Mouse (Mus musculus) limb, embryonic 12.5 days (tissue): ENCODE data around the gene Tomt. TPM values are rescaled to one million over a fixed set of nuclear protein-coding genes. Genes with fewer than 3 reads are reported as not detected.

Experiments
- ATAC-seq: fragments of 200-750 bp; cut with Nextera tagmentation; 2 replicates; pipeline ENCODE4 v1.8.0; 2017; ENCODE audit warnings: low read depth, moderate TSS enrichment; ENCODE audit not compliant: insufficient number of reproducible peaks, insufficient read depth, low FRiP score, low TSS enrichment
- H3K27ac ChIP-seq: fragments of 300-500 bp; sonication (generic); 2 replicates; pipeline ENCODE4 v1.5.1; 2016; ENCODE audit warnings: mild to moderate bottlenecking, moderate library complexity
- H3K27me3 ChIP-seq: fragments of 300-500 bp; sonication (generic); 2 replicates; pipeline ENCODE4 v1.6.1; 2016; ENCODE audit warnings: mild to moderate bottlenecking, moderate library complexity
- H3K36me3 ChIP-seq: fragments of 300-500 bp; sonication (generic); 2 replicates; pipeline ENCODE4 v1.6.1; 2016; ENCODE audit warnings: mild to moderate bottlenecking, moderate library complexity
- H3K4me1 ChIP-seq: fragments of 300-500 bp; sonication (generic); replicated peaks from 2 replicates; pipeline ENCODE4 v1.6.1; 2016
- H3K4me2 ChIP-seq: fragments of 300-500 bp; sonication (generic); 2 replicates; pipeline ENCODE4 v1.6.1; 2016; ENCODE audit warnings: mild to moderate bottlenecking, moderate library complexity
- H3K4me3 ChIP-seq: fragments of 300-500 bp; sonication (generic); replicated peaks from 2 replicates; pipeline ENCODE4 v1.5.1; 2016; ENCODE audit warnings: mild to moderate bottlenecking
- H3K9ac ChIP-seq: fragments of 300-500 bp; sonication (generic); replicated peaks from 2 replicates; pipeline ENCODE4 v1.6.1; 2016; ENCODE audit warnings: mild to moderate bottlenecking, moderate library complexity
- H3K9me3 ChIP-seq: fragments of 300-500 bp; sonication (generic); 2 replicates; pipeline ENCODE4 v1.6.1; 2016; ENCODE audit warnings: mild to moderate bottlenecking, moderate library complexity
- WGBS: fragments of 180-500 bp; shearing (Covaris S2); methylation state at CpG from one replicate; pipeline ENCODE4 v1.1.7; 2016; 5-methylcytosine and 5-hydroxymethylcytosine counted together
- microRNA-seq: library from miRNA; unstranded; fragments of <30 nt; microRNA quantifications from one replicate; pipeline ENCODE4, GENCODE M21; 2017
- polyA plus RNA-seq: library from polyadenylated mRNA; unstranded; fragments of >200 nt; fragmentation: Nextera tagmentation; extraction: Ambion mirVana; gene quantifications from 2 replicates; pipeline ENCODE4 v1.2.1, GENCODE M21; 2016

Tomt gene
- polyA plus RNA-seq, 1 experiment from 2014 or later = 0.71 TPM

DNA sequence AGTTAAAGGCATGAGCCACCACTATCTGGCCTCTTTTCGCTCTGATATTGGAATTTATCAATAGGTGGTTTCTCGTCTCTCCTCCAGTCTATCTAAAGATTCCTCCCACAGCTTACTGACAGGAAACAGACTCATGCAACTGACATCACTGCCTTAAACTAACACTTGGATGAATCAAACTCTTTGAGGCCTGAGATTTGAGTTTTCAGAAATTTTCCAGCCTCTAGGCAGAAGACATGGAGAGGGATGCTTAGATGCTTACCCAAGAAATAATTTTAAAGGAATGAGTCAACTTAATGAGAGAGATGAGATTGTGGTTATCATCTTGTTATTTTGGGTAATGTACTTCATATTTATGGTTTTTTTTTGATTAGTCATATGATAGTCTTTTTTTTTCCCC, 52.3 kb downstream of the Tomt start:
- H3K27me3 ChIP-seq = no peaks in the 10 kb centered on the region
- no peaks in the 10 kb centered on the region for H3K36me3 ChIP-seq
- 88% methylated on average over 2 of the region's 2 CpGs for WGBS
- H3K4me3 ChIP-seq = no peak overlapping the region
- H3K9me3 ChIP-seq = no peaks in the 10 kb centered on the region
- H3K4me1 ChIP-seq = no peaks in the 10 kb centered on the region
- no peak overlapping the region for H3K9ac ChIP-seq
- no peak overlapping the region for H3K27ac ChIP-seq
- no peak for ATAC-seq
- H3K4me2 ChIP-seq = no peak overlapping the region

DNA sequence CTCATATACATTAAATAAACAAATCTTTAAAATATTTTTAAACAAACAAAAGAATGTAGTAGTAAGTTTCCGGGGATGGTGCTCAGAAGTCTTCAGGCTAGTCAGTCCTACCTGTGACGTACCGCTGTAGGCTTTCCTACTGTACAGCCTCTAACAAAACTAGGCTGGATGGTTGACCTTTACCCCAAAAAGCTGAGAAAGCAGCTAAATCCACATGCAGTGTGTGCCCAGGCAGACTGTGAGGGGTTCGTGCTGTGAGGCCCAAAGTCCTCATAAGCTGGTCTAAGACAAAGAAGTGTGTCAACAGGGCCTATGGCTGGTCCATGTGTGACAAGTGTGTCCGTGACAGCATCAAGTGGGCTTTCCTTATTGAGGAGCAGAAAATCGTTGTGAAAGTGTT, 53.3 kb downstream of the Tomt start:
- 88% methylated on average over 6 of the region's 6 CpGs for WGBS
- H3K4me2 ChIP-seq = no peak overlapping the region
- no peak overlapping the region for H3K4me3 ChIP-seq
- H3K4me1 ChIP-seq = no peaks in the 10 kb centered on the region
- H3K9ac ChIP-seq = no peak overlapping the region
- H3K9me3 ChIP-seq = no peaks in the 10 kb centered on the region
- no peak overlapping the region for H3K27ac ChIP-seq
- H3K27me3 ChIP-seq = no peaks in the 10 kb centered on the region
- no peak for ATAC-seq
- no peaks in the 10 kb centered on the region for H3K36me3 ChIP-seq

DNA sequence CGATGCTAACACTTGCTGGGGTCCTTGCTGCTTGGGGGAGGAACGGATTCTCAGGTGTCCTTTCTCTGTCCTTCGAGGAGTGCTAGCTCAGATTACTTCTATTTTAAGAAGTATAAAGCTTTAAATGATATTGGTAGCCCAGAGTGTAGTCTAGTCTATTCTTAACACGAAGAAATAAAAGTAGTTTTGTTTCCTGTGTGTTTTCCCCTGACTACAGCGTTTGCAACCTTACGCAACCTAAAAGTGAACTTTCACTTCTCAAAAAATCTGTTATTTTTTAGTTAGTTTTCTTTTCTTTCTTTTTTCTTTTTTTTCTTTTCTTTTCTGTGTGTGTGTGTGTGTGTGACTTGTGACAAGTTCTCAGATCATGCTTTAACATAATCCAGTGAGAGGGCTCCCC, 54.5 kb downstream of the Tomt start:
- no peak for ATAC-seq
- no peaks in the 10 kb centered on the region for H3K27me3 ChIP-seq
- no peak overlapping the region for H3K4me3 ChIP-seq
- no peaks in the 10 kb centered on the region for H3K9me3 ChIP-seq
- 83% methylated on average over 6 of the region's 6 CpGs for WGBS
- no peak overlapping the region for H3K27ac ChIP-seq
- H3K9ac ChIP-seq = no peak overlapping the region
- no peaks in the 10 kb centered on the region for H3K4me1 ChIP-seq
- H3K36me3 ChIP-seq = no peaks in the 10 kb centered on the region
- no peak overlapping the region for H3K4me2 ChIP-seq

Small RNAs within 50 kb of the gene (microRNA-seq; reads per million reads assigned to microRNA genes)
- not detected for gene Gm22655

Other genes starting within 250 kb of the Tomt start
- 44.0 and 48.4 TPM in 2 replicates for gene Clpb, start 242.7 kb downstream of the Tomt start, polyA plus RNA-seq
- gene Phox2a, start 88.0 kb downstream of the Tomt start, polyA plus RNA-seq = 0.13 TPM in 1 of 2 replicates, not detected in the other
- 58.1 and 59.2 TPM in 2 replicates for gene Inppl1, start 68.1 kb downstream of the Tomt start, polyA plus RNA-seq
- gene Folr2, start 49.2 kb downstream of the Tomt start, polyA plus RNA-seq = 0.24 TPM in 1 of 2 replicates, not detected in the other
- 81.7 and 82.4 TPM in 2 replicates for gene Anapc15, start 42.6 kb downstream of the Tomt start, polyA plus RNA-seq
- gene Folr1, start 35.6 kb downstream of the Tomt start, polyA plus RNA-seq = not detected in 2 replicates
- 141 and 147 TPM in 2 replicates for gene Lamtor1, start 455 bp downstream of the Tomt start, polyA plus RNA-seq
- 8.7 and 8.8 TPM in 2 replicates for gene Lrrc51, start 27.5 kb upstream of the Tomt start, polyA plus RNA-seq
- gene Numa1, start 27.8 kb upstream of the Tomt start, polyA plus RNA-seq = 134 and 138 TPM in 2 replicates
- gene Il18bp, start 112.3 kb upstream of the Tomt start, polyA plus RNA-seq = 3.4 and 3.7 TPM in 2 replicates
- gene Rnf121, start 159.1 kb upstream of the Tomt start, polyA plus RNA-seq = 28.8 and 30.7 TPM in 2 replicates
- gene Xndc1, start 159.2 kb upstream of the Tomt start, polyA plus RNA-seq = 48.7 and 51.7 TPM in 2 replicates
- 2.3 and 2.9 TPM in 2 replicates for gene Xntrpc, start 159.4 kb upstream of the Tomt start, polyA plus RNA-seq
- not detected in 2 replicates for gene Trpc2, start 176.8 kb upstream of the Tomt start, polyA plus RNA-seq
- 8.0 and 8.3 TPM in 2 replicates for gene Art1, start 195.4 kb upstream of the Tomt start, polyA plus RNA-seq
- gene Art5, start 203.1 kb upstream of the Tomt start, polyA plus RNA-seq = 5.1 and 7.2 TPM in 2 replicates
- gene Chrna10, start 210.5 kb upstream of the Tomt start, polyA plus RNA-seq = not detected in 2 replicates